Comparison of ENCODE assay signal across 9 mouse cellular contexts in the genomic region with DNA sequence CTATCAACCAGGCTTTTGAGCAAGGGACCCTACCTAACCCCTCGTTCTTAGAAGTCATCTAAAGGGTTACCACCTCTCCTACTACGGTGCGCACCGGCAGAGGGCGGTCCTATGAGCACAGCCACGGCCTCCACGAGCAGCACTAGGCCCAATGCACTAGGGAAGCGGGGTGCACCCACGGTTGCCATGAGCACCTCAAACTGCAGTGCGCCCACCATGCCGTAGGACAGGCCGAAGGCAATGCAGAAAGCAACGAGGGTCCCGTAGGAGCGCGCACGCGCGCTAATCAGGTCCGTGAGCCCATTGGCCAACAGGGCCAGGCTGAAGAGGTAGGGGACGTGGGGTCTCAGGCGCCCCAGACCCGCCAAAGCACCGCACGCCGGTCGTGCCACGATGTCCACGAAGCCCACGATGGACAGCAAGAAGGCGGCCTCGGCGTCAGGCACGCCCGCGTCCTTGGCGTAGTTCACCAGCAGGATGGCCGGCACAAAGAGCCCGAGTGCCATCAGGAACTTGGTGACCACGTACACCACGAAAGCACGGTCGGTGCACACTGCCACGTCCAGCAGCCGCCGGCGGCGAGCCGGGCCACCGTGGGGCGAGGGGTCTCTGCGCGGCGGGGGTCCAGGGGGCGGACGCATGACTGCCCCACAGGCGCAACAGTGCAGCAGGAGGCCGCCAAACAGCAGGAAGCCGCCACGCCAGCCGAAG. TPM values are rescaled to one million over a fixed set of nuclear protein-coding genes. Genes with fewer than 3 reads are reported as not detected.
DNase-seq lines count a peak whose midpoint lies in the region; ATAC-seq lines count a peak whose summit lies in the region.
"Had no signal": no experiment of that assay in that cellular context is flagged by ENCODE, and none has a peak within 500 bp of the region (broad histone marks: within the 10 kb centered on the region; RNA-seq: fewer than 3 reads in every experiment).

No protein-coding gene starts in this region.

- no peak for ATAC-seq in heart, embryonic 11.5 days (replicated peaks; ENCODE audit: insufficient number of reproducible peaks, low FRiP score, low TSS enrichment)
- ATAC-seq in hindbrain, embryonic 14.5 days (ENCODE audit: low FRiP score): peak; percentile 52; the same call in 1 of the 2 replicates

- H3K4me2 ChIP-seq in heart, embryonic 11.5 days: peak overlapping the region; percentile 84
- H3K4me2 ChIP-seq in hindbrain, embryonic 14.5 days (replicated peaks): peak overlapping the region; percentile 74

- peaks cover 11% of the 10 kb centered on the region for H3K4me1 ChIP-seq in heart, embryonic 11.5 days (ENCODE audit: control insufficient read depth, insufficient read depth, low read length)
- H3K4me1 ChIP-seq in hindbrain, embryonic 14.5 days (replicated peaks; ENCODE audit: control insufficient read depth, insufficient read depth, low read length): peaks cover 14% of the 10 kb centered on the region; the same call in 1 of the 2 replicates

- H3K4me3 ChIP-seq in heart, embryonic 11.5 days (ENCODE audit: low read depth, low read length): peak overlapping the region; percentile 50
- peak overlapping the region; percentile 32 for H3K4me3 ChIP-seq in hindbrain, embryonic 14.5 days (replicated peaks; ENCODE audit: low read length)

- no peak overlapping the region for H3K27ac ChIP-seq in heart, embryonic 11.5 days (ENCODE audit: low read depth, low read length)
- no peak overlapping the region for H3K27ac ChIP-seq in hindbrain, embryonic 14.5 days

- no peaks in the 10 kb centered on the region for H3K9me3 ChIP-seq in heart, embryonic 11.5 days (replicated peaks; ENCODE audit: control insufficient read depth, low read length)
- H3K9me3 ChIP-seq in hindbrain, embryonic 14.5 days (ENCODE audit: control insufficient read depth, low read length): no peaks in the 10 kb centered on the region

- peaks cover 49% of the 10 kb centered on the region for H3K27me3 ChIP-seq in heart, embryonic 11.5 days (ENCODE audit: control insufficient read depth, insufficient read depth, low read length)
- peaks cover 42% of the 10 kb centered on the region for H3K27me3 ChIP-seq in hindbrain, embryonic 14.5 days (ENCODE audit: control insufficient read depth, insufficient read depth, low read length)

- DNase-seq in heart, postnatal 36 days: no peak
- peak; percentile 27 for DNase-seq in urinary bladder, postnatal 14 days (ENCODE audit: low spot score)
- no peak for DNase-seq in urinary bladder, postnatal 25 days (ENCODE audit: low spot score)
- peak; percentile 40 for DNase-seq in hindbrain, embryonic 14.5 days (ENCODE audit: low spot score)
- peak; percentile 28 for DNase-seq in mesoderm, embryonic 11.5 days (ENCODE audit: low read depth, low spot score)
- no peak for DNase-seq in gastrocnemius, postnatal 36 days
- no peak for DNase-seq in adrenal gland, postnatal 25 days

- peaks cover 8% of the 10 kb centered on the region for H3K36me3 ChIP-seq in heart, embryonic 11.5 days (ENCODE audit: control insufficient read depth, insufficient read depth, low read length)
- peaks cover 25% of the 10 kb centered on the region for H3K36me3 ChIP-seq in hindbrain, embryonic 14.5 days (replicated peaks; ENCODE audit: control insufficient read depth, insufficient read depth)

- H3K9ac ChIP-seq in heart, embryonic 11.5 days (ENCODE audit: low read depth, low read length): peak overlapping the region; percentile 71
- H3K9ac ChIP-seq in hindbrain, embryonic 14.5 days: peak overlapping the region; percentile 60

- WGBS in heart, embryonic 11.5 days (ENCODE audit: insufficient replicate concordance): 3% methylated on average over 61 of the region's 61 CpGs
- 1% methylated on average over 56 of the region's 61 CpGs for WGBS in hindbrain, embryonic 14.5 days

- intact Hi-C loops in heart, postnatal 36 days (cut with DNase I): no loop called here
- intact Hi-C loops in gastrocnemius, postnatal 36 days (cut with DNase I): no loop called here

RNA-seq across cellular contexts. Expression of a gene that starts 2.6 kb away (rescaled TPM):
- 0.17 TPM in 1 of 2 replicates, not detected in the other for polyA plus RNA-seq in heart, embryonic 11.5 days (2014; fragmentation: Nextera tagmentation; extraction: Ambion mirVana)
- under 1 TPM; 0.53 to 0.62 TPM for total RNA-seq in heart, postnatal 36 days (2021)
- 0.90 and 1.2 TPM in 2 replicates for polyA plus RNA-seq in hindbrain, embryonic 14.5 days (2014; fragmentation: Nextera tagmentation; extraction: Ambion mirVana)
- total RNA-seq in gastrocnemius, postnatal 36 days (2021): under 1 TPM in 1 of 2 experiments, not detected in 1; 0.18 TPM
- total RNA-seq in adrenal gland, postnatal 25 days (2021): not detected in 2 replicates
- polyA plus RNA-seq: spleen, adult 2 months had no signal

RNA-seq across cellular contexts. Expression of a gene that starts 22.7 kb away (rescaled TPM):
- polyA plus RNA-seq in heart, embryonic 11.5 days (2014; fragmentation: Nextera tagmentation; extraction: Ambion mirVana): 0.59 and 0.64 TPM in 2 replicates
- total RNA-seq in heart, postnatal 36 days (2021): under 1 TPM; 0.89 to 0.95 TPM
- polyA plus RNA-seq in hindbrain, embryonic 14.5 days (2014; fragmentation: Nextera tagmentation; extraction: Ambion mirVana): 1.1 TPM in 2 replicates
- under 1 TPM in 1 of 2 experiments, not detected in 1; 0.46 TPM for total RNA-seq in gastrocnemius, postnatal 36 days (2021)
- total RNA-seq in adrenal gland, postnatal 25 days (2021): not detected in 2 replicates
- polyA plus RNA-seq: spleen, adult 2 months had no signal

RNA-seq across cellular contexts. Expression of a gene that starts 23.0 kb away (rescaled TPM):
- polyA plus RNA-seq in heart, embryonic 11.5 days (2014; fragmentation: Nextera tagmentation; extraction: Ambion mirVana): 17.6 and 19.3 TPM in 2 replicates
- 10 to 100 TPM; 22.4 to 24.1 TPM for total RNA-seq in heart, postnatal 36 days (2021)
- 45.8 and 48.2 TPM in 2 replicates for polyA plus RNA-seq in hindbrain, embryonic 14.5 days (2014; fragmentation: Nextera tagmentation; extraction: Ambion mirVana)
- total RNA-seq in gastrocnemius, postnatal 36 days (2021): 10 to 100 TPM; 26.9 to 30.9 TPM
- 20.8 and 26.1 TPM in 2 replicates for total RNA-seq in adrenal gland, postnatal 25 days (2021)

RNA-seq across cellular contexts. Expression of a gene that starts 33.4 kb away (rescaled TPM):
- 11.1 and 14.0 TPM in 2 replicates for polyA plus RNA-seq in heart, embryonic 11.5 days (2014; fragmentation: Nextera tagmentation; extraction: Ambion mirVana)
- under 1 TPM in 1 of 2 experiments, not detected in 1; 0.50 TPM for total RNA-seq in heart, postnatal 36 days (2021)
- 2.3 and 2.6 TPM in 2 replicates for polyA plus RNA-seq in hindbrain, embryonic 14.5 days (2014; fragmentation: Nextera tagmentation; extraction: Ambion mirVana)
- 1 to 10 TPM; 1.0 to 1.5 TPM for total RNA-seq in gastrocnemius, postnatal 36 days (2021)
- not detected in 2 replicates for total RNA-seq in adrenal gland, postnatal 25 days (2021)

Comparison
In these comparisons a context has a peak if more than half of its experiments do, and no peak if none do; other contexts are left out.
1. DNase-seq: peak in urinary bladder, postnatal 14 days (single experiment), hindbrain, embryonic 14.5 days (single experiment) and mesoderm, embryonic 11.5 days (single experiment); none in heart, postnatal 36 days (0 of 2), urinary bladder, postnatal 25 days (single experiment), gastrocnemius, postnatal 36 days (0 of 2) and adrenal gland, postnatal 25 days (single experiment).